ENCODE assay signal across 8 mouse cellular contexts in the genomic region with DNA sequence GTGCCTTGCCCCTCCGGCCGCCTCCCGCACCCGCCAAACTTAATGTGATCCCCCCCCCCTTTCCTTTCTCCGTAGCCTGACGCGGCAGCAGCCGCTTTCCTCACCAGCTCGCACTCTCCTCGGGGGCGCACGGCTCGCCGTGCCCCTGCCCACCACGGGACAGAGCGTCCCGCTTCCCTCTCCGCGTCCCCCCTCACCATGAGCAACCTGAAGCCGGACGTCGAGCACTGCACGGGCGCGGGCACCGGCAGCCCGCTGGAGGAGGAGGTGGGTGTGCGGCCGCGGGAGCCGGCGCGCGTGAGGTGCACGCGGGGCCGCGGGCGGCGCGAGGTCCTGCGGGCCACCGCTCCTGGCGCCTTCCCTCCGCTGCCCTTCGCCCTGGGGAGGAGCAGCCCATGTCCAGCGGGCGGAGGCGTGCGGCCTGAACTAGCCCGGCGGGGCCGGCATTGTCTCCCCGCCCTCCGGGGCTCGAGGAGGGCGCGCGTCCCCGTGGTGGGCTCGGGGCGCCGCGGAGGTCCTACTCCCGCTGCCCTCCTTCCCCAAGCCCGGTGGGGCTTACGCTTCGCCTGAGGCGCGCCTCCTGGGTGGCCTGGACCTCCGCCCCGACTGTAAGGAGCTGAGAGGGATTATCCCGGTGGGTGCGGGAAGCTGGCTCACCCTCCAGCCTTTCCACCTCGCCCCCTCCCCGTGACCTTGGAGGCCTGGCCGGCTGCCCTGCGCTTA. TPM values are rescaled to one million over a fixed set of nuclear protein-coding genes. Genes with fewer than 3 reads are reported as not detected.
A peak's percentile ranks its signal among the peaks of the same experiment; 100 is the strongest.
DNase-seq lines count a peak whose midpoint lies in the region; ATAC-seq and TF ChIP-seq lines count a peak whose summit lies in the region.

No protein-coding gene starts in this region.

- peak overlapping the region; percentile 95 to 96 for H3K4me3 ChIP-seq in heart, embryonic 14.5 days (ENCODE audit: control insufficient read depth in 1 of 2, insufficient read depth in 1 of 2, low read depth in 1 of 2, low read length in 2 of 2)
- peak overlapping the region; percentile 76 for H3K4me3 ChIP-seq in kidney, postnatal 0 days (replicated peaks; ENCODE audit: low read depth, low read length)
- peak overlapping the region; percentile 73 for H3K4me3 ChIP-seq in stomach, postnatal 0 days (ENCODE audit: low read depth, low read length)

- H3K27ac ChIP-seq in heart, embryonic 14.5 days (replicated peaks in 1 of 2; ENCODE audit: control insufficient read depth in 1 of 2, insufficient read depth in 1 of 2, low read depth in 2 of 2, low read length in 2 of 2): peak overlapping the region; percentile 85 to 96
- H3K27ac ChIP-seq in kidney, postnatal 0 days: peak overlapping the region; percentile 89
- peak overlapping the region; percentile 78 for H3K27ac ChIP-seq in stomach, postnatal 0 days (replicated peaks)

- H3K4me1 ChIP-seq in heart, embryonic 14.5 days (ENCODE audit: control insufficient read depth in 2 of 2, insufficient read depth in 2 of 2, low read length in 2 of 2): peaks cover 4 to 15% of the 10 kb centered on the region in 2 experiments
- peaks cover 13% of the 10 kb centered on the region; the same call in 1 of the 2 replicates for H3K4me1 ChIP-seq in kidney, postnatal 0 days (replicated peaks; ENCODE audit: insufficient read depth, low read length)
- H3K4me1 ChIP-seq in stomach, postnatal 0 days (replicated peaks; ENCODE audit: control insufficient read depth, insufficient read depth): no peaks in the 10 kb centered on the region

- no peaks in the 10 kb centered on the region for H3K27me3 ChIP-seq in heart, embryonic 14.5 days (ENCODE audit: control insufficient read depth, insufficient read depth, low read length)
- H3K27me3 ChIP-seq in kidney, postnatal 0 days (ENCODE audit: insufficient read depth, low read length): no peaks in the 10 kb centered on the region
- H3K27me3 ChIP-seq in stomach, postnatal 0 days (ENCODE audit: control insufficient read depth, insufficient read depth, low read length): no peaks in the 10 kb centered on the region

- peak overlapping the region; percentile 80 for H3K4me2 ChIP-seq in heart, embryonic 14.5 days (ENCODE audit: low read length)
- H3K4me2 ChIP-seq in kidney, postnatal 0 days (ENCODE audit: low read length): peak overlapping the region; percentile 99
- peak overlapping the region; percentile 95 for H3K4me2 ChIP-seq in stomach, postnatal 0 days (replicated peaks; ENCODE audit: low read depth)

- under 1% methylated on average over 53 of the region's 78 CpGs for WGBS in heart, embryonic 14.5 days
- WGBS in kidney, postnatal 0 days: under 1% methylated on average over 58 of the region's 78 CpGs
- 2% methylated on average over 44 of the region's 78 CpGs for WGBS in stomach, postnatal 0 days

- DNase-seq in thymus, adult 18-20 months: peak; percentile 8 to 19
- DNase-seq in thymus, postnatal 14 days: no peak
- DNase-seq in embryo, embryonic 11 days: peak; percentile 71
- peak; percentile 53 for DNase-seq in kidney, postnatal 0 days (ENCODE audit: low spot score)
- DNase-seq in stomach, postnatal 0 days (ENCODE audit: low spot score): peak; percentile 40

- H3K9me3 ChIP-seq in heart, embryonic 14.5 days (ENCODE audit: control insufficient read depth, low read length): no peaks in the 10 kb centered on the region
- no peaks in the 10 kb centered on the region for H3K9me3 ChIP-seq in kidney, postnatal 0 days (replicated peaks; ENCODE audit: low read length)
- H3K9me3 ChIP-seq in stomach, postnatal 0 days (ENCODE audit: control insufficient read depth, low read length): no peaks in the 10 kb centered on the region

- ATAC-seq in heart, embryonic 14.5 days (ENCODE audit: insufficient number of reproducible peaks, insufficient read depth, low FRiP score, low read depth): peak; percentile 60
- ATAC-seq in kidney, postnatal 0 days (replicated peaks; ENCODE audit: low FRiP score, low read depth): peak; percentile 70
- ATAC-seq in megakaryocyte, adult 5-6 weeks (ENCODE audit: poor library complexity, severe bottlenecking): 0 out of 2 replicates have a peak, but pooled peaks have one; percentile 14
- peak; percentile 69 for ATAC-seq in stomach, postnatal 0 days (ENCODE audit: low FRiP score, low TSS enrichment)
- no peak for ATAC-seq in frontal cortex, adult (ENCODE audit: low TSS enrichment)

- TF ChIP-seq EP300 in stomach, postnatal 0 days (optimal IDR thresholded peaks at IDR 0.05): no peak

- no peak for TF ChIP-seq CTCF in kidney, postnatal 0 days (IDR thresholded peaks at IDR 0.05; ENCODE audit: low read depth)
- TF ChIP-seq CTCF in stomach, postnatal 0 days (IDR thresholded peaks at IDR 0.05; ENCODE audit: low read depth): no peak

- no peaks in the 10 kb centered on the region for H3K36me3 ChIP-seq in heart, embryonic 14.5 days (ENCODE audit: control insufficient read depth, insufficient read depth, low read length)
- H3K36me3 ChIP-seq in kidney, postnatal 0 days (ENCODE audit: insufficient read depth, low read length): no peaks in the 10 kb centered on the region
- H3K36me3 ChIP-seq in stomach, postnatal 0 days (ENCODE audit: control insufficient read depth, insufficient read depth, low read length): no peaks in the 10 kb centered on the region

- H3K9ac ChIP-seq in heart, embryonic 14.5 days (ENCODE audit: low read length): peak overlapping the region; percentile 99
- peak overlapping the region; percentile 81 for H3K9ac ChIP-seq in kidney, postnatal 0 days (ENCODE audit: low read depth, low read length)
- H3K9ac ChIP-seq in stomach, postnatal 0 days (ENCODE audit: low read length): peak overlapping the region; percentile 72

RNA-seq across cellular contexts. Expression of gene Rbpms2, which starts 1.3 kb away (rescaled TPM):
- 125 TPM in 2 replicates for polyA plus RNA-seq in heart, embryonic 14.5 days (2014; fragmentation: Nextera tagmentation; extraction: Ambion mirVana)
- polyA plus RNA-seq in kidney, postnatal 0 days (2015; fragmentation: Nextera tagmentation; extraction: Ambion mirVana): 38.6 and 39.2 TPM in 2 replicates
- total RNA-seq in megakaryocyte, adult 5-6 weeks (2015): 0.45 TPM in 1 of 2 replicates, not detected in the other
- total RNA-seq in megakaryocyte, adult 5-6 weeks (2017): not detected in 2 replicates
- polyA plus RNA-seq in stomach, postnatal 0 days (2015; fragmentation: Nextera tagmentation; extraction: Ambion mirVana): 18.1 and 19.9 TPM in 2 replicates

RNA-seq across cellular contexts. Expression of gene Oaz2, which starts 37.0 kb away (rescaled TPM):
- polyA plus RNA-seq in heart, embryonic 14.5 days (2014; fragmentation: Nextera tagmentation; extraction: Ambion mirVana): 210 and 223 TPM in 2 replicates
- 299 and 305 TPM in 2 replicates for polyA plus RNA-seq in kidney, postnatal 0 days (2015; fragmentation: Nextera tagmentation; extraction: Ambion mirVana)
- 12.5 and 15.9 TPM in 2 replicates for total RNA-seq in megakaryocyte, adult 5-6 weeks (2015)
- 40.2 and 43.9 TPM in 2 replicates for total RNA-seq in megakaryocyte, adult 5-6 weeks (2017)
- 138 and 144 TPM in 2 replicates for polyA plus RNA-seq in stomach, postnatal 0 days (2015; fragmentation: Nextera tagmentation; extraction: Ambion mirVana)

RNA-seq across cellular contexts. Expression of gene Pif1, which starts 43.8 kb away (rescaled TPM):
- 8.7 and 9.2 TPM in 2 replicates for polyA plus RNA-seq in heart, embryonic 14.5 days (2014; fragmentation: Nextera tagmentation; extraction: Ambion mirVana)
- 3.5 and 4.8 TPM in 2 replicates for polyA plus RNA-seq in kidney, postnatal 0 days (2015; fragmentation: Nextera tagmentation; extraction: Ambion mirVana)
- total RNA-seq in megakaryocyte, adult 5-6 weeks (2015): 12.1 and 12.6 TPM in 2 replicates
- total RNA-seq in megakaryocyte, adult 5-6 weeks (2017): 12.7 and 16.9 TPM in 2 replicates
- 2.1 and 2.4 TPM in 2 replicates for polyA plus RNA-seq in stomach, postnatal 0 days (2015; fragmentation: Nextera tagmentation; extraction: Ambion mirVana)

RNA-seq across cellular contexts. Expression of gene Plekho2, which starts 51.0 kb away (rescaled TPM):
- polyA plus RNA-seq in heart, embryonic 14.5 days (2014; fragmentation: Nextera tagmentation; extraction: Ambion mirVana): 8.8 and 9.8 TPM in 2 replicates
- polyA plus RNA-seq in kidney, postnatal 0 days (2015; fragmentation: Nextera tagmentation; extraction: Ambion mirVana): 13.4 and 14.6 TPM in 2 replicates
- 59.1 and 68.1 TPM in 2 replicates for total RNA-seq in megakaryocyte, adult 5-6 weeks (2015)
- 52.5 and 60.6 TPM in 2 replicates for total RNA-seq in megakaryocyte, adult 5-6 weeks (2017)
- 9.6 and 10.6 TPM in 2 replicates for polyA plus RNA-seq in stomach, postnatal 0 days (2015; fragmentation: Nextera tagmentation; extraction: Ambion mirVana)
